Mouse (Mus musculus) midbrain, postnatal 0 days (tissue): ENCODE results near the gene Pkmyt1. TPM values are rescaled to one million over a fixed set of nuclear protein-coding genes. Genes with fewer than 3 reads are reported as not detected.
A peak's percentile ranks its signal among the peaks of the same experiment; 100 is the strongest.

Experiments used
- ATAC-seq: fragments of 200-750 bp; cut with Nextera tagmentation; 2 replicates; pipeline ENCODE4 v1.8.0; 2017; ENCODE audit warnings: moderate number of reproducible peaks, mild to moderate bottlenecking, moderate TSS enrichment, moderate library complexity; ENCODE audit not compliant: low FRiP score
- DNase-seq: peaks from one replicate; pipeline ENCODE4 v3.0.0-alpha.2; 2015; ENCODE audit warnings: low spot score
- H3K27ac ChIP-seq: fragments of 300-500 bp; sonication (generic); 2 replicates; pipeline ENCODE4 v1.5.1; 2014; ENCODE audit warnings: low read depth, mild to moderate bottlenecking, low read length, mixed read lengths
- H3K27me3 ChIP-seq: fragments of 300-500 bp; sonication (generic); 2 replicates; pipeline ENCODE4 v1.6.1; 2014; ENCODE audit warnings: low read length, control low read depth, mixed read lengths; ENCODE audit not compliant: insufficient read depth
- H3K36me3 ChIP-seq: fragments of 300-500 bp; sonication (generic); 2 replicates; pipeline ENCODE4 v1.6.1; 2014; ENCODE audit warnings: low read length, control low read depth, mixed read lengths; ENCODE audit not compliant: insufficient read depth
- H3K4me1 ChIP-seq: fragments of 300-500 bp; sonication (generic); 2 replicates; pipeline ENCODE4 v1.6.1; 2014; ENCODE audit warnings: mild to moderate bottlenecking, control low read depth, antibody characterized with exemption, low read length, mixed read lengths; ENCODE audit not compliant: insufficient read depth
- H3K4me2 ChIP-seq: fragments of 300-500 bp; sonication (generic); 2 replicates; pipeline ENCODE4 v1.6.1; 2014; ENCODE audit warnings: low read depth, mild to moderate bottlenecking, low read length, mixed read lengths; ENCODE audit not compliant: poor library complexity, severe bottlenecking
- H3K4me3 ChIP-seq: fragments of 300-500 bp; sonication (generic); 2 replicates; pipeline ENCODE4 v1.5.1; 2014; ENCODE audit warnings: low read depth, mild to moderate bottlenecking, low read length, moderate library complexity
- H3K9ac ChIP-seq: fragments of 300-500 bp; sonication (generic); replicated peaks from 2 replicates; pipeline ENCODE4 v1.6.1; 2014; ENCODE audit warnings: mild to moderate bottlenecking, low read length, moderate library complexity, mixed read lengths; ENCODE audit not compliant: poor library complexity, severe bottlenecking
- H3K9me3 ChIP-seq: fragments of 300-500 bp; sonication (generic); 2 replicates; pipeline ENCODE4 v1.6.1; 2016; ENCODE audit warnings: low read length, control low read depth
- CTCF ChIP-seq: IDR thresholded peaks from 2 replicates; pipeline ENCODE4 v1.5.1; 2016; ENCODE audit warnings: antibody characterized with exemption, mild to moderate bottlenecking
- WGBS: fragments of 180-500 bp; shearing (Covaris S2); extraction: QIAGEN DNeasy Blood & Tissue Kit; methylation state at CpG from one replicate; pipeline ENCODE4 v1.1.7; 2014; 5-methylcytosine and 5-hydroxymethylcytosine counted together
- polyA plus RNA-seq: library from polyadenylated mRNA; unstranded; fragments of >200 nt; fragmentation: Nextera tagmentation; extraction: Ambion mirVana; gene quantifications from 2 replicates; pipeline ENCODE4 v1.2.1, GENCODE M21; 2015
- total RNA-seq: library from RNA; depleted of rRNA; stranded (reverse); fragments of >200 nt; gene quantifications from 2 replicates; pipeline ENCODE4 v1.2.3, GENCODE M21; 2014

Pkmyt1 gene
- total and polyA plus RNA-seq, 2 experiments from 2014 or later: 18.0 to 18.3 TPM

- H3K9me3 ChIP-seq: no peaks in the 10 kb centered on the region
- ATAC-seq (no peak), DNase-seq (no peak)
- H3K9ac ChIP-seq: no peak overlapping the region
- H3K4me1 ChIP-seq: peaks cover 10% of the 10 kb centered on the region
- peaks cover 42% of the 10 kb centered on the region for H3K27me3 ChIP-seq
- no peaks in the 10 kb centered on the region; the same call in 1 of the 2 replicates for H3K36me3 ChIP-seq
- no peak overlapping the region for H3K4me2 ChIP-seq
- WGBS: 67% methylated on average over 12 of the region's 12 CpGs
- peak overlapping the region; percentile 25; the same call in 1 of the 2 replicates for H3K4me3 ChIP-seq
- H3K27ac ChIP-seq: no peak overlapping the region
- TF ChIP-seq CTCF: no peak
Measured at GRCm38 (mm10) chr17:23742941-23743340, 16.8 kb downstream of the Pkmyt1 start.

- Histone ChIP-seq H3K27ac (no peak overlapping the region), H3K9ac (no peak overlapping the region), H3K4me1 (peaks cover 7% of the 10 kb centered on the region), H3K9me3 (no peaks in the 10 kb centered on the region), H3K4me3 (no peak overlapping the region), H3K36me3 (no peaks in the 10 kb centered on the region), H3K4me2 (no peak overlapping the region), H3K27me3 (peaks cover 42% of the 10 kb centered on the region)
- ATAC-seq (no peak), DNase-seq (no peak)
- TF ChIP-seq CTCF: no peak
- 27% methylated on average over 8 of the region's 8 CpGs for WGBS
Measured at GRCm38 (mm10) chr17:23744076-23744475, 17.9 kb downstream of the Pkmyt1 start.

GRCm38 (mm10) chr17:23744651-23745050 is 18.5 kb downstream of the Pkmyt1 start:
- 5% methylated on average over 14 of the region's 14 CpGs for WGBS
- no peak for TF ChIP-seq CTCF
- Histone ChIP-seq H3K4me3 (peak overlapping the region; percentile 45; the same call in 1 of the 2 replicates), H3K4me1 (peaks cover 5% of the 10 kb centered on the region), H3K9ac (no peak overlapping the region), H3K9me3 (no peaks in the 10 kb centered on the region), H3K4me2 (peak overlapping the region; percentile 79; the same call in 1 of the 2 replicates), H3K27ac (no peak overlapping the region), H3K27me3 (peaks cover 42% of the 10 kb centered on the region), H3K36me3 (no peaks in the 10 kb centered on the region)
- DNase-seq (no peak), ATAC-seq (no peak)

GRCm38 (mm10) chr17:23745301-23746251 is 19.4 kb downstream of the Pkmyt1 start, which contains the start of gene Kremen2:
TSS of gene Kremen2 (minus strand) at chr17:23745833.
- under 1% methylated on average over 36 of the region's 45 CpGs for WGBS
- no peak within 1 kb of the TSS for H3K27ac ChIP-seq
- peaks cover 5% of the 10 kb centered on the region; the same call in 1 of the 2 replicates for H3K36me3 ChIP-seq
- ATAC-seq (0 out of 2 replicates have a peak, but pooled peaks have one; percentile 12), DNase-seq (peak; percentile 39)
- H3K9ac ChIP-seq: peak within 1 kb of the TSS; percentile 52
- TF ChIP-seq CTCF: no peak
- peak within 1 kb of the TSS; percentile 79 for H3K4me2 ChIP-seq
- H3K9me3 ChIP-seq: no peaks in the 10 kb centered on the region
- H3K27me3 ChIP-seq: peaks cover 42% of the 10 kb centered on the region
- peaks cover 5% of the 10 kb centered on the region for H3K4me1 ChIP-seq
- H3K4me3 ChIP-seq: peak within 1 kb of the TSS; percentile 45

- 5% methylated on average over 12 of the region's 12 CpGs for WGBS
- ATAC-seq (no peak), DNase-seq (no peak)
- Histone ChIP-seq H3K4me2 (peak overlapping the region; percentile 79), H3K4me1 (peaks cover 5% of the 10 kb centered on the region), H3K4me3 (peak overlapping the region; percentile 45), H3K27ac (no peak overlapping the region), H3K27me3 (peaks cover 42% of the 10 kb centered on the region), H3K9me3 (no peaks in the 10 kb centered on the region), H3K9ac (0 out of 2 replicates have a peak overlapping the region, but pooled peaks have one; percentile 52), H3K36me3 (peaks cover 6% of the 10 kb centered on the region; the same call in 1 of the 2 replicates)
- peak; percentile 52 for TF ChIP-seq CTCF
Measured at GRCm38 (mm10) chr17:23746311-23746710, 20.2 kb downstream of the Pkmyt1 start.

GRCm38 (mm10) chr17:23746767-23747166 is 20.6 kb downstream of the Pkmyt1 start:
- TF ChIP-seq CTCF: no peak
- H3K27ac ChIP-seq: no peak overlapping the region
- no peak for DNase-seq
- no peak for ATAC-seq
- H3K36me3 ChIP-seq: peaks cover 10% of the 10 kb centered on the region
- H3K9me3 ChIP-seq: no peaks in the 10 kb centered on the region
- no peak overlapping the region for H3K4me2 ChIP-seq
- H3K4me3 ChIP-seq: no peak overlapping the region
- peaks cover 37% of the 10 kb centered on the region for H3K27me3 ChIP-seq
- 87% methylated on average over 3 of the region's 3 CpGs for WGBS
- H3K9ac ChIP-seq: no peak overlapping the region
- H3K4me1 ChIP-seq: peaks cover 5% of the 10 kb centered on the region
